Mouse (Mus musculus) liver, embryonic 14.5 days (tissue): ENCODE measurements at regions not wholly inside any gene's neighbourhood (a gene's known extent, or its start where the extent isn't known, plus 50 kb on each side); places are given as distances from the start of the nearest gene placed in this dataset.

Experiments
- ATAC-seq: fragments of 200-750 bp; cut with Nextera tagmentation; 2 replicates; pipeline ENCODE4 v1.8.0; 2017; ENCODE audit warnings: moderate number of reproducible peaks, mild to moderate bottlenecking, moderate library complexity; ENCODE audit not compliant: insufficient read depth
- DNase-seq, 3 experiments: peaks; one replicate each; pipeline ENCODE4 v3.0.0-alpha.2; 2012 to 2013; ENCODE audit warnings: low read depth in 3 of 3, low spot score in 3 of 3
- H3K27ac ChIP-seq: fragments of 300-500 bp; sonication (generic); 2 replicates; pipeline ENCODE4 v1.5.1; 2014; ENCODE audit warnings: moderate library complexity, mild to moderate bottlenecking, control low read depth, inconsistent platforms
- H3K27me3 ChIP-seq: fragments of 300-500 bp; sonication (generic); 2 replicates; pipeline ENCODE4 v1.6.1; 2014; ENCODE audit warnings: mild to moderate bottlenecking, low read length, moderate library complexity; ENCODE audit not compliant: control insufficient read depth, insufficient read depth
- H3K36me3 ChIP-seq: fragments of 300-500 bp; sonication (generic); replicated peaks from 2 replicates; pipeline ENCODE4 v1.6.1; 2014; ENCODE audit warnings: low read depth; ENCODE audit not compliant: control insufficient read depth, insufficient read depth
- H3K4me1 ChIP-seq, 2 experiments: fragments of 200-500 bp in 1 of 2; fragments of 300-500 bp in 1 of 2; sonication (generic) in 1 of 2; replicated peaks; 2 replicates each; pipeline ENCODE4 v1.6.1; 2012 to 2014; ENCODE audit warnings: antibody characterized with exemption in 1 of 2, inconsistent platforms in 1 of 2, low read length in 1 of 2; ENCODE audit not compliant: control insufficient read depth in 2 of 2, insufficient read depth in 2 of 2
- H3K4me2 ChIP-seq: fragments of 300-500 bp; sonication (generic); 2 replicates; pipeline ENCODE4 v1.6.1; 2014; ENCODE audit warnings: low read depth, mild to moderate bottlenecking, control low read depth, moderate library complexity
- H3K4me3 ChIP-seq, 2 experiments: fragments of 200-500 bp in 1 of 2; fragments of 300-500 bp in 1 of 2; sonication (generic) in 1 of 2; 2 replicates each; pipeline ENCODE4 v1.5.1; 2012 to 2014; ENCODE audit warnings: low read depth in 2 of 2, low read length in 2 of 2, mild to moderate bottlenecking in 2 of 2, control low read depth in 1 of 2, inconsistent platforms in 1 of 2, moderate library complexity in 1 of 2; ENCODE audit not compliant: insufficient read depth in 1 of 2
- H3K9ac ChIP-seq: fragments of 300-500 bp; sonication (generic); replicated peaks from 2 replicates; pipeline ENCODE4 v1.6.1; 2014; ENCODE audit warnings: mild to moderate bottlenecking, control low read depth, moderate library complexity
- H3K9me3 ChIP-seq: fragments of 300-500 bp; sonication (generic); 2 replicates; pipeline ENCODE4 v1.6.1; 2016; ENCODE audit warnings: low read length, mixed read lengths; ENCODE audit not compliant: control insufficient read depth
- CTCF ChIP-seq: IDR thresholded peaks from 2 replicates; pipeline ENCODE4 v1.5.1; 2016; ENCODE audit warnings: antibody characterized with exemption, low read depth, control low read depth
- EP300 ChIP-seq: IDR thresholded peaks from 2 replicates; pipeline ENCODE4 v1.6.1; 2016; ENCODE audit warnings: antibody characterized with exemption, low read depth
- WGBS: fragments of 180-500 bp; shearing (Covaris S2); extraction: QIAGEN DNeasy Blood & Tissue Kit; methylation state at CpG from one replicate; pipeline ENCODE4 v1.1.7; 2014; ENCODE audit not compliant: insufficient replicate concordance; 5-methylcytosine and 5-hydroxymethylcytosine counted together

GRCm38 (mm10) chr17:93260366-93261205 is 61.8 kb downstream of the Adcyap1 start:
- WGBS = 43% methylated on average over 8 of the region's 8 CpGs
- no peak overlapping the region for H3K9ac ChIP-seq
- DNase-seq = no peak
- H3K4me3 ChIP-seq = no peak overlapping the region
- H3K9me3 ChIP-seq = no peaks in the 10 kb centered on the region
- no peak overlapping the region for H3K27ac ChIP-seq
- H3K4me2 ChIP-seq = no peak overlapping the region
- no peak for TF ChIP-seq EP300
- no peak for TF ChIP-seq CTCF
- H3K27me3 ChIP-seq = no peaks in the 10 kb centered on the region
- H3K4me1 ChIP-seq = no peaks in the 10 kb centered on the region
- no peaks in the 10 kb centered on the region for H3K36me3 ChIP-seq
- no peak for ATAC-seq

- Histone ChIP-seq H3K9ac (no peak overlapping the region), H3K4me1 (no peaks in the 10 kb centered on the region), H3K36me3 (no peaks in the 10 kb centered on the region), H3K4me3 (no peak overlapping the region), H3K27ac (no peak overlapping the region), H3K27me3 (no peaks in the 10 kb centered on the region), H3K9me3 (no peaks in the 10 kb centered on the region), H3K4me2 (no peak overlapping the region)
- DNase-seq (no peak), ATAC-seq (no peak)
- 24% methylated on average over 1 of the region's 1 CpGs for WGBS
- TF ChIP-seq CTCF (no peak), EP300 (no peak)
Observed at GRCm38 (mm10) chr17:93261206-93261504, 62.3 kb downstream of the Adcyap1 start.

GRCm38 (mm10) chr17:93306121-93306520 is 107.3 kb downstream of the Adcyap1 start:
- H3K4me1 ChIP-seq = no peaks in the 10 kb centered on the region
- no peak overlapping the region for H3K4me2 ChIP-seq
- no peak overlapping the region for H3K27ac ChIP-seq
- H3K9ac ChIP-seq = no peak overlapping the region
- no peak for ATAC-seq
- H3K36me3 ChIP-seq = no peaks in the 10 kb centered on the region
- DNase-seq = no peak
- TF ChIP-seq CTCF (0 out of 2 replicates have a peak, but pooled peaks have one; percentile 3), EP300 (no peak)
- no peaks in the 10 kb centered on the region for H3K27me3 ChIP-seq
- 11% methylated on average over 1 of the region's 1 CpGs for WGBS
- no peaks in the 10 kb centered on the region for H3K9me3 ChIP-seq
- H3K4me3 ChIP-seq = no peak overlapping the region

- H3K4me3 ChIP-seq = no peak overlapping the region
- 50% methylated on average over 4 of the region's 4 CpGs for WGBS
- no peaks in the 10 kb centered on the region for H3K9me3 ChIP-seq
- H3K4me1 ChIP-seq = no peaks in the 10 kb centered on the region
- no peak overlapping the region for H3K4me2 ChIP-seq
- no peak for DNase-seq
- no peak overlapping the region for H3K27ac ChIP-seq
- no peak for ATAC-seq
- no peaks in the 10 kb centered on the region for H3K27me3 ChIP-seq
- H3K36me3 ChIP-seq = no peaks in the 10 kb centered on the region
- no peak overlapping the region for H3K9ac ChIP-seq
- TF ChIP-seq EP300 = no peak
- no peak for TF ChIP-seq CTCF
Observed at GRCm38 (mm10) chr17:93312139-93312538, 113.3 kb downstream of the Adcyap1 start.

GRCm38 (mm10) chr17:93312640-93313309 is 114.0 kb downstream of the Adcyap1 start:
- no peaks in the 10 kb centered on the region for H3K9me3 ChIP-seq
- ATAC-seq = no peak

More at GRCm38 (mm10) chr17:93312640-93313309, 114.0 kb downstream of the Adcyap1 start:
- Histone ChIP-seq H3K27ac (no peak overlapping the region), H3K4me2 (no peak overlapping the region), H3K4me3 (no peak overlapping the region), H3K36me3 (no peaks in the 10 kb centered on the region), H3K9ac (no peak overlapping the region), H3K27me3 (no peaks in the 10 kb centered on the region), H3K4me1 (no peaks in the 10 kb centered on the region)
- TF ChIP-seq EP300 = no peak
- WGBS = 65% methylated on average over 3 of the region's 3 CpGs
- DNase-seq = no peak
